In the genomic region with DNA sequence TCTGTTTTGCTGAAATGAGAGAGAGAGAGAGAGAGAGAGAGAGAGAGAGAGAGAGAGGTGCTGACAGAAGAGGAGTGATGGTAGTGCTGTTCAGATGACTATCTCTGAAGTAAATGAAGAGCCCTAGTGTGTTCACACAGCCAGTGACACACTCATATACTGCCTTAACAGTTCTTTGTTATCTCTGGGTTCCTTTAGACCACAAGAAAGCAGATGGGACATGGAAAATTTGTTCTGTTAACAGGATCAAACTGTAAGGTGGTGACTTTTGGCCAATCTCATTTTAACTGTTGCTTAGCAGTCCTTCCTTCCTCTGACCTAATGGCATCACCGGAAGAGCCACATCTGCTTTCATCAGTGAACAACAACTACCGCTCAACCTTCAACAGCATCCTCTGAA, we compare ENCODE assay signal across 15 mouse cellular contexts.
"Had no signal": no experiment of that assay in that cellular context is flagged by ENCODE, and none has a peak within 500 bp of the region (broad histone marks: within the 10 kb centered on the region; RNA-seq: fewer than 3 reads in every experiment).

No protein-coding gene starts in this region.

- H3K27ac ChIP-seq: limb, embryonic 12.5 days; limb, embryonic 15.5 days; liver, embryonic 14.5 days; macrophage had no signal

- H3K9ac ChIP-seq: limb, embryonic 12.5 days; limb, embryonic 15.5 days; liver, embryonic 14.5 days; liver, postnatal 0 days; lung, embryonic 14.5 days had no signal

- H3K9me3 ChIP-seq: limb, embryonic 12.5 days; limb, embryonic 15.5 days had no signal

- H3K4me3 ChIP-seq: limb, embryonic 12.5 days; limb, embryonic 15.5 days had no signal

- ATAC-seq: liver, postnatal 0 days; lung, postnatal 0 days had no signal

- H3K4me1 ChIP-seq: limb, embryonic 12.5 days; limb, embryonic 15.5 days had no signal

- H3K36me3 ChIP-seq: limb, embryonic 12.5 days; limb, embryonic 15.5 days had no signal

- H3K4me2 ChIP-seq: limb, embryonic 12.5 days; limb, embryonic 15.5 days; liver, embryonic 11.5 days; lung, embryonic 14.5 days had no signal

- DNase-seq: kidney, postnatal 14 days; kidney, postnatal 4 days; left cerebral cortex, postnatal 4 days; liver, postnatal 0 days; lung, embryonic 14.5 days; midbrain, embryonic 14.5 days; thymus, adult 2 months; thymus, postnatal 14 days; thymus, postnatal 4 days had no signal

- H3K27me3 ChIP-seq: limb, embryonic 12.5 days; limb, embryonic 15.5 days had no signal
